Mouse (Mus musculus): ENCODE results near the gene Pdlim4. TPM values are rescaled to one million over a fixed set of nuclear protein-coding genes. Genes with fewer than 3 reads are reported as not detected.
"Not testable (repeated sequence)": the region's sequence is repeated elsewhere in the genome, so short reads cannot be mapped to it uniquely, and the experiment has no call there.

The Pdlim4 gene
- total RNA-seq, 2 experiments from 2014 or later = 29.4 to 37.1 TPM

- no peak for DNase-seq
- intact Hi-C loops (cut with DNase I) = loop anchor here (2.0 kb wide), 1 partner anchor 25 kb away; no protein-coding TSS in a partner anchor
Observed at GRCm38 (mm10) chr11:54027131-54028043, 41.4 kb downstream of the Pdlim4 start.

- intact Hi-C loops (cut with DNase I) = no loop called here
- DNase-seq = no peak
Observed at GRCm38 (mm10) chr11:54026491-54027041, 42.2 kb downstream of the Pdlim4 start.

- DNase-seq = no peak
- intact Hi-C loops (cut with DNase I) = no loop called here
Observed at GRCm38 (mm10) chr11:54021396-54022093, 47.3 kb downstream of the Pdlim4 start.

GRCm38 (mm10) chr11:54018893-54019732 lies 49.7 kb downstream of the Pdlim4 start:
- intact Hi-C loops (cut with DNase I) = no loop called here
- no peak for DNase-seq

GRCm38 (mm10) chr11:54017596-54017995 lies 51.2 kb downstream of the Pdlim4 start:
- DNase-seq = no peak
- intact Hi-C loops (cut with DNase I) = no loop called here

- intact Hi-C loops (cut with DNase I) = no loop called here
- no peak for DNase-seq
Observed at GRCm38 (mm10) chr11:54016051-54016450, 52.8 kb downstream of the Pdlim4 start.

GRCm38 (mm10) chr11:54012961-54013360 lies 55.9 kb downstream of the Pdlim4 start:
- DNase-seq = no peak
- intact Hi-C loops (cut with DNase I) = no loop called here

- intact Hi-C loops (cut with DNase I) = no loop called here
- no peak for DNase-seq
Observed at GRCm38 (mm10) chr11:54011255-54011654, 57.6 kb downstream of the Pdlim4 start.

GRCm38 (mm10) chr11:54008416-54008920 lies 60.3 kb downstream of the Pdlim4 start:
- DNase-seq = no peak
- intact Hi-C loops (cut with DNase I) = loop anchor here (10.0 kb wide), 1 partner anchor 346 kb away; no protein-coding TSS in a partner anchor

- DNase-seq = no peak
- intact Hi-C loops (cut with DNase I) = loop anchor here (10.0 kb wide), 1 partner anchor 347 kb away; no protein-coding TSS in a partner anchor
Observed at GRCm38 (mm10) chr11:54007717-54008116, 61.1 kb downstream of the Pdlim4 start.

- DNase-seq = peak; percentile 69 to 71
- intact Hi-C loops (cut with DNase I) = loop anchor here (10.0 kb wide), 1 partner anchor 348 kb away; no protein-coding TSS in a partner anchor
Observed at GRCm38 (mm10) chr11:54006901-54007300, 61.9 kb downstream of the Pdlim4 start.

- DNase-seq = not testable (repeated sequence)
- intact Hi-C loops (cut with DNase I) = loop anchor here (10.0 kb wide), 1 partner anchor 348 kb away; no protein-coding TSS in a partner anchor
Observed at GRCm38 (mm10) chr11:54006362-54006761, 62.5 kb downstream of the Pdlim4 start.

Other genes starting within 250 kb of the Pdlim4 start
- 1 to 10 TPM; 1.6 TPM for gene Gm12216, start 209.8 kb downstream of the Pdlim4 start, total RNA-seq (2021)
- 10 to 100 TPM; 28.4 to 30.4 TPM for gene Slc22a5, start 177.4 kb downstream of the Pdlim4 start, total RNA-seq (2021)
- gene Slc22a21, start 88.7 kb downstream of the Pdlim4 start, total RNA-seq (2021) = 1 to 10 TPM; 1.9 to 2.6 TPM
- gene Slc22a4, start 40.9 kb downstream of the Pdlim4 start, total RNA-seq (2021) = 1 to 10 TPM; 4.2 to 4.6 TPM
- gene P4ha2, start 31.1 kb upstream of the Pdlim4 start, total RNA-seq (2021) = 10 to 100 TPM; 44.0 to 66.1 TPM
- gene Csf2, start 180.7 kb upstream of the Pdlim4 start, total RNA-seq (2021) = not detected
- not detected for gene Il3, start 198.3 kb upstream of the Pdlim4 start, total RNA-seq (2021)
- 1 to 10 TPM; 3.1 to 5.9 TPM for gene Acsl6, start 234.8 kb upstream of the Pdlim4 start, total RNA-seq (2021)

All from heart, postnatal 36 days (tissue).